Mouse (Mus musculus) neural tube, embryonic 13.5 days (tissue): Measurements from ENCODE around the gene Adam12. TPM values are rescaled to one million over a fixed set of nuclear protein-coding genes. Genes with fewer than 3 reads are reported as not detected.

ENCODE experiments used
- ATAC-seq: fragments of 200-750 bp; cut with Nextera tagmentation; 2 replicates; pipeline ENCODE4 v1.8.0; 2017; ENCODE audit warnings: low read depth, mild to moderate bottlenecking, moderate TSS enrichment, moderate library complexity
- H3K27ac ChIP-seq: fragments of 300-500 bp; sonication (generic); replicated peaks from 2 replicates; pipeline ENCODE4 v1.5.1; 2015; ENCODE audit warnings: moderate library complexity, mild to moderate bottlenecking, inconsistent platforms
- H3K27me3 ChIP-seq: fragments of 300-500 bp; sonication (generic); 2 replicates; pipeline ENCODE4 v1.6.1; 2015; ENCODE audit warnings: mild to moderate bottlenecking, inconsistent platforms
- H3K36me3 ChIP-seq: fragments of 300-500 bp; sonication (generic); 2 replicates; pipeline ENCODE4 v1.6.1; 2015; ENCODE audit warnings: mild to moderate bottlenecking, inconsistent platforms
- H3K4me1 ChIP-seq: fragments of 300-500 bp; sonication (generic); replicated peaks from 2 replicates; pipeline ENCODE4 v1.6.1; 2015; ENCODE audit warnings: inconsistent platforms
- H3K4me2 ChIP-seq: fragments of 300-500 bp; sonication (generic); 2 replicates; pipeline ENCODE4 v1.6.1; 2015; ENCODE audit warnings: inconsistent platforms, mild to moderate bottlenecking, moderate library complexity
- H3K4me3 ChIP-seq: fragments of 300-500 bp; sonication (generic); 2 replicates; pipeline ENCODE4 v1.5.1; 2015; ENCODE audit warnings: mild to moderate bottlenecking, inconsistent platforms
- H3K9ac ChIP-seq: fragments of 300-500 bp; sonication (generic); 2 replicates; pipeline ENCODE4 v1.6.1; 2015; ENCODE audit warnings: moderate library complexity, mild to moderate bottlenecking, inconsistent platforms
- H3K9me3 ChIP-seq: fragments of 300-500 bp; sonication (generic); 2 replicates; pipeline ENCODE4 v1.6.1; 2016; ENCODE audit warnings: inconsistent platforms
- WGBS: fragments of 180-500 bp; shearing (Covaris S2); methylation state at CpG from one replicate; pipeline ENCODE4 v1.1.7; 2015; 5-methylcytosine and 5-hydroxymethylcytosine counted together
- polyA plus RNA-seq: library from polyadenylated mRNA; unstranded; fragments of >200 nt; fragmentation: Nextera tagmentation; extraction: Ambion mirVana; gene quantifications from 2 replicates; pipeline ENCODE4 v1.2.1, GENCODE M21; 2015

The Adam12 gene
- polyA plus RNA-seq, 1 experiment from 2014 or later: 2.4 TPM

DNA sequence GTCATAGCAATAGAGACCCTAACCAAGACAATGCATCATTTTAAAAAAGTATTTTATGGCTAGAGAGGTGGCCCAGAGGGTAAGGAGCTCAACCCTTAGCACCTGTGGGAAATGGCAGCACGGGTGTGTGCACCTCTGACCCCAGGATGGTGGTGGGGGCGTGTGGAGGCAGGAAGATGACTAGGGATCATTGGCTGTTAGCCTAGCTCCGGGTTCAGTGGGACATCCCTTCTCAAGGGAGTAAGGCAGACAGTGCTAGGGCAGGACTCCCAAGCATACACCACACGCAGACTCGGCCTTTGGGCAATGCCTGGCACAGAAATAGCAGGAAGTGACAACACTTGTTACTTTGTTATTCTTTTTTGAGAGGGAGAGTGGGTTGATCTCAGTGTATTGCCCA lies 359.2 kb downstream of the Adam12 start:
- H3K36me3 ChIP-seq: no peaks in the 10 kb centered on the region
- WGBS: 85% methylated on average over 5 of the region's 5 CpGs
- no peak overlapping the region for H3K4me2 ChIP-seq
- no peak for ATAC-seq
- no peak overlapping the region for H3K9ac ChIP-seq
- no peak overlapping the region for H3K27ac ChIP-seq
- no peak overlapping the region for H3K4me3 ChIP-seq
- H3K4me1 ChIP-seq: no peaks in the 10 kb centered on the region
- H3K9me3 ChIP-seq: no peaks in the 10 kb centered on the region
- H3K27me3 ChIP-seq: no peaks in the 10 kb centered on the region

DNA sequence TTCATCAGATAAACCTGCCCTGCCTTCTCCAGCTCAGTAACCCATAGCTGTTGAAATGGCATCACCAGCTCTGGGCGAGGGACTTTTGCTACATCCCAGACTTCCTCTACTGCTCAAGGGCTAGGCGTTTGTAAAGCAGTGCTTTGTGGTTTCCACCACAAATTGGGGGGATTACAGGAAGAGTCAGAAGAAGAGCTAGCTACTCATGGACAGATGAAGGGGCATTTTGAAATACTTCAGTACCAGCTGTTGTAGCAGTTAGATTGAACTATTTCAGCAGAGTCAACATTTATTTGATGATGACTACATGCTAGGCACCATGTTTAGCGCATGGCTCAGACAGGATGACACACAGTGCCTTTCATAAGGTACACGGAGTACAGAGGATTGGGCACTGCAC lies 361.7 kb downstream of the Adam12 start:
- Histone ChIP-seq H3K4me2 (no peak overlapping the region), H3K27me3 (no peaks in the 10 kb centered on the region; the same call in 1 of the 2 replicates), H3K36me3 (no peaks in the 10 kb centered on the region), H3K9ac (no peak overlapping the region), H3K9me3 (no peaks in the 10 kb centered on the region), H3K4me1 (no peaks in the 10 kb centered on the region), H3K4me3 (no peak overlapping the region), H3K27ac (no peak overlapping the region)
- 92% methylated on average over 4 of the region's 4 CpGs for WGBS
- ATAC-seq: no peak

GRCm38 (mm10) chr7:133863684-133864083 lies 368.3 kb downstream of the Adam12 start:
- no peak for ATAC-seq
- no peaks in the 10 kb centered on the region for H3K36me3 ChIP-seq
- no peaks in the 10 kb centered on the region for H3K9me3 ChIP-seq
- H3K27me3 ChIP-seq: no peaks in the 10 kb centered on the region; the same call in 1 of the 2 replicates
- no peaks in the 10 kb centered on the region for H3K4me1 ChIP-seq
- no peak overlapping the region for H3K27ac ChIP-seq
- H3K9ac ChIP-seq: no peak overlapping the region
- WGBS: 79% methylated on average over 4 of the region's 4 CpGs
- no peak overlapping the region for H3K4me3 ChIP-seq
- no peak overlapping the region for H3K4me2 ChIP-seq

GRCm38 (mm10) chr7:133863151-133863550 lies 368.8 kb downstream of the Adam12 start:
- Histone ChIP-seq H3K9me3 (no peaks in the 10 kb centered on the region), H3K36me3 (no peaks in the 10 kb centered on the region), H3K4me1 (no peaks in the 10 kb centered on the region), H3K27me3 (no peaks in the 10 kb centered on the region; the same call in 1 of the 2 replicates), H3K4me3 (no peak overlapping the region), H3K9ac (no peak overlapping the region), H3K27ac (no peak overlapping the region), H3K4me2 (no peak overlapping the region)
- WGBS: 81% methylated on average over 3 of the region's 3 CpGs
- no peak for ATAC-seq

GRCm38 (mm10) chr7:133862723-133863122 lies 369.2 kb downstream of the Adam12 start:
- Histone ChIP-seq H3K4me2 (no peak overlapping the region), H3K4me1 (no peaks in the 10 kb centered on the region), H3K27ac (no peak overlapping the region), H3K9ac (no peak overlapping the region), H3K36me3 (no peaks in the 10 kb centered on the region), H3K9me3 (no peaks in the 10 kb centered on the region), H3K27me3 (no peaks in the 10 kb centered on the region; the same call in 1 of the 2 replicates), H3K4me3 (no peak overlapping the region)
- no peak for ATAC-seq
- WGBS: 97% methylated on average over 5 of the region's 5 CpGs

DNA sequence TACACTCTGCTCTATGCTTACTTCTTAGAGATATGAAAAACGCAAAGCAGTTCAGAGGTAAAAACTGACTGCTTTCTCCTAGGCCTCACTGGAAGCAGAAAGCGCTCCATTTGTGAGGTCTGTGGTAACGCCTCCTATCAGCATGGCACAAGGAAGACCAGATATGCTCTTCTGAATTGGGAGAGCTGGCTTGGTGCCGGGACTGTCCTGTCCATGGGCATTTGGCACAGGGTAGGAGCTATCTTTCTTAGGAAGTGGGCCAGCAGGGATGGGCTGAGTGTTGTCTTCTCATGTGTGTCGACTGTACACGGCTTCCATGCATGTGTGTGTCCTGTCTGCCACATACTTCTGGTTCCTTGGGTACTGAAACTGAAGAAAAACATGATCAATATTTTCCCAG lies 369.7 kb downstream of the Adam12 start:
- no peak overlapping the region for H3K4me2 ChIP-seq
- 95% methylated on average over 6 of the region's 6 CpGs for WGBS

DNA sequence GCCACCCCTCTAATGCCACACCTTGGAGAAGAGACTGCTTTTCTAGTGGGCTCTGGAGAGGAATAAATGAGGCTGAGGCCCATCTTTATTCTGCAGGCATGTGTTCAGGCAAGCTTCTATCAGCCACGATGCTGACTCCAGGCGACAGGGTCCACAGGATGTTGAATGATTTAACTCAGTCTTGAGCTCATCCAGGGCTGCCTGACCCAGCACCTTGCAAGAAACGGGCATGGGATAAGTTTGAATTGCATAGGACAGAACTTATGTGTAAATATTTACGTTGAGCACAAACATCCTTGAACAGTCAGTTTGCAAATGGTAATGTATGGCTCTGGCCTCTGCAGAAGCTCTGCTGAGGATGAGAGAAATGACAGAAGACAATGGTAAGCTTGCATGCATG lies 372.4 kb downstream of the Adam12 start:
- 0 out of 2 replicates have a peak, but pooled peaks cover 4% of the 10 kb centered on the region for H3K4me1 ChIP-seq
- no peak overlapping the region for H3K9ac ChIP-seq
- no peak overlapping the region for H3K27ac ChIP-seq
- no peak for ATAC-seq
- H3K36me3 ChIP-seq: no peaks in the 10 kb centered on the region
- no peak overlapping the region for H3K4me3 ChIP-seq
- H3K4me2 ChIP-seq: no peak overlapping the region
- no peaks in the 10 kb centered on the region for H3K27me3 ChIP-seq
- WGBS: 83% methylated on average over 4 of the region's 4 CpGs
- H3K9me3 ChIP-seq: no peaks in the 10 kb centered on the region

More for the DNA sequence above, 369.7 kb downstream of the Adam12 start:
- Histone ChIP-seq H3K27me3 (no peaks in the 10 kb centered on the region), H3K4me1 (no peaks in the 10 kb centered on the region), H3K36me3 (no peaks in the 10 kb centered on the region), H3K27ac (no peak overlapping the region), H3K9me3 (no peaks in the 10 kb centered on the region), H3K4me3 (no peak overlapping the region), H3K9ac (no peak overlapping the region)
- ATAC-seq: no peak

DNA sequence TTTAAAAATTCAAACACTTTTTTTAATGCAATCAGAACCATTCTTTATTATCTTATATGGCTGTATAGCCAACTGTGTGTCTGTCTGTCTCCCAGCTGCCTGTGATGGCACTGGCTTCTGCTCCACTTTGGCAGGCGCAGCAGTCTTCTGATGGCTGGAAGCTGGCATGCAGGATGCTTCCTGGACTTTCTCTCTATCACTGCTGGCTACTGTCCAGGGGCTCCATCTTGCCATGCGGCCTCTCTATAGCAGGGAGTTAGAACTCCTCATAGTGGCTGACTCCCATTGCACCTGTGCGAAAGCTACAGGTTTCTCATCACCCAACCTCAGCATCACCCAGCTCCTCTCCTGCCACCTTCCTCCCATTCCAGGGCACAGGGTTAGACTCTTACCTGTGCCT lies 373.4 kb downstream of the Adam12 start:
- H3K4me3 ChIP-seq: no peak overlapping the region
- no peak for ATAC-seq
- 93% methylated on average over 3 of the region's 3 CpGs for WGBS
- no peaks in the 10 kb centered on the region for H3K9me3 ChIP-seq
- no peak overlapping the region for H3K4me2 ChIP-seq
- H3K36me3 ChIP-seq: no peaks in the 10 kb centered on the region
- H3K27me3 ChIP-seq: no peaks in the 10 kb centered on the region
- no peak overlapping the region for H3K27ac ChIP-seq
- 0 out of 2 replicates have a peak, but pooled peaks cover 4% of the 10 kb centered on the region for H3K4me1 ChIP-seq
- no peak overlapping the region for H3K9ac ChIP-seq

DNA sequence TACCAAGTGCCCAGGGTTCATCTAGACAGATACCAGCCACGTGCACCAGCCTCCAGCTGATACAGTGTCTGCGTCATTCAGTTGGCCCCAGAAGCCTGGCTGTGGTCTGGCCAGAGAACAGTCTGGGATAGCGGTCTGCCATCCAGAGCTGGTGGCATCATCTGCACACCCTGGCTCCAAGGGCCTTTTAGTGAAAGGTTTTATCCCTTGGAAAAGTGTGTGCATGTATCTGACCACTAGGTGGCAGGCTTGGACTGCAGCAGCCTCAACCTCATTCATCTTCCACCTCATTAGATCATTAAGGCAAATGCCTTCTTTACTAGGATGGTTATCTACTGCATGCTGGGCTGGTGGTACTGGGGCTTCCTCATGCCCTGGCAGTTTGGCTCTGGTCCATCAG lies 375.7 kb downstream of the Adam12 start:
- Histone ChIP-seq H3K36me3 (no peaks in the 10 kb centered on the region), H3K27ac (no peak overlapping the region), H3K4me3 (no peak overlapping the region), H3K4me2 (no peak overlapping the region), H3K4me1 (0 out of 2 replicates have a peak, but pooled peaks cover 4% of the 10 kb centered on the region), H3K9ac (no peak overlapping the region), H3K27me3 (no peaks in the 10 kb centered on the region), H3K9me3 (no peaks in the 10 kb centered on the region)
- peak; percentile 82 for ATAC-seq
- WGBS: 37% methylated on average over 3 of the region's 3 CpGs

DNA sequence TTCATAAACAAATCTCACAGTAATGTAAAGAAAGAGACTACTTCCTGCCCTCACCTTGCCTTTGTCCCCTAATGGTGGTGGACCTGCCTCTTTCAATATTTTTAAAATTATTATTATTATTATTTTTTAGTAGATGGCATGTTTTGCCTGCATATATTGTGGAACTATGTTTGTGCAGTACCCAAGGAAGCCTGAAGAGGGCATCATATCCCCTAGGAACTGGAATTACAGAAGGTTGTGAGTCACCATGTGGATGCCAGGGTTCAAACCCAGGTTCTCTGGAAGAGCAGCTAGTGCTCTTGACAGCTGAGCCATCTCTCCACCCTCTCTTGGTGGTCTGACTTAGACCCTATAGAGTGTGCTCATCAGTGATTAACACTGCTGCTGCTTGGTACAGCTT lies 381.2 kb downstream of the Adam12 start:
- Histone ChIP-seq H3K27me3 (no peaks in the 10 kb centered on the region), H3K4me3 (no peak overlapping the region), H3K27ac (no peak overlapping the region), H3K9me3 (no peaks in the 10 kb centered on the region), H3K4me1 (no peaks in the 10 kb centered on the region), H3K4me2 (no peak overlapping the region), H3K36me3 (no peaks in the 10 kb centered on the region), H3K9ac (no peak overlapping the region)
- no peak for ATAC-seq

DNA sequence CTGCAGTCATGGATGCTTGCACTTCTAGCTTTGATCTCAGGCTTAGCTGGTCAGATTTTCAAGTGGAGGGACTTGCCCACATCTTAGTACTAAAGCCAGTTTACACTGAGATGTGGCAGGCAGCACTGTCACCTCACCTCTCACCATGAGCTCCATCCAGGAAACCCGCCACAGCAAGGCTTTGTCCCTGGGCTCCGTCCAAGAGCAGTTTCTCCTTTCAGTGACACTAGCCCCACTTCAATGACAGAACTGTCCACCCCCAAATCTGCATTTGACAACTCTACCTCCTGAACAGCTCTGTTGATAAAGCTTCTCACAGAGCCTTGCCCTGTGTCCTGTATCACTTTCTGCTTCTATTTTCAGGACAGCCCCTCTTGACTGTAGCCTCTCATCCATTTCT lies 383.8 kb downstream of the Adam12 start:
- Histone ChIP-seq H3K9me3 (no peaks in the 10 kb centered on the region), H3K27me3 (no peaks in the 10 kb centered on the region), H3K27ac (no peak overlapping the region), H3K4me3 (no peak overlapping the region), H3K9ac (no peak overlapping the region), H3K4me1 (no peaks in the 10 kb centered on the region), H3K4me2 (no peak overlapping the region), H3K36me3 (no peaks in the 10 kb centered on the region)
- ATAC-seq: no peak
- WGBS: 77% methylated on average over 2 of the region's 2 CpGs

DNA sequence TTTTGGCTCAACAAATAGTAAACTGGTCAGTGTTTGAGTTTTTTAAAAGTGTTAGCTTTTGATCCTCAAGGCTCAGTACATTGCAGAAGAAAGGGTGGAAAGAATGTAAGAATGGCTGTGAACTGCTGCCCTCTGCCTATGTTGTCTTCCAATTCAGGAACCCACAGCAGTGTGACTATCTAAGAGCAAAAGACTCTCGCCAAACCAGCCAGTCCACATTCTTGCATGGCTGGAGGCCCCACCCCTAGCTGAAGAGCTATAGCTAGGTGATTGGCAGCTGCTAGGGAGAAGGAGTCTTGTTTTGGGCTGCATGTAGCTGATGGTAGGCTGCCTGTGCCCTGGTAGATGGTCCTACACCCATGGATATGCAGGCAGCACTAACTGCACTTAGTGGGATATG lies 384.8 kb downstream of the Adam12 start:
- Histone ChIP-seq H3K27me3 (no peaks in the 10 kb centered on the region), H3K36me3 (no peaks in the 10 kb centered on the region), H3K4me1 (no peaks in the 10 kb centered on the region), H3K27ac (no peak overlapping the region), H3K4me3 (no peak overlapping the region), H3K9me3 (no peaks in the 10 kb centered on the region), H3K9ac (no peak overlapping the region), H3K4me2 (no peak overlapping the region)
- 36% methylated on average over 1 of the region's 1 CpGs for WGBS
- ATAC-seq: no peak

- WGBS: 77% methylated on average over 6 of the region's 6 CpGs
- H3K27me3 ChIP-seq: no peaks in the 10 kb centered on the region
- H3K4me3 ChIP-seq: no peak overlapping the region
- H3K4me1 ChIP-seq: no peaks in the 10 kb centered on the region
- H3K9me3 ChIP-seq: no peaks in the 10 kb centered on the region
- H3K9ac ChIP-seq: no peak overlapping the region
- no peaks in the 10 kb centered on the region for H3K36me3 ChIP-seq
- no peak for ATAC-seq
- H3K4me2 ChIP-seq: no peak overlapping the region
- no peak overlapping the region for H3K27ac ChIP-seq
Observed at GRCm38 (mm10) chr7:133842079-133842478, 389.9 kb downstream of the Adam12 start.
